Mouse (Mus musculus): ENCODE measurements around the gene Mvb12b. TPM values are rescaled to one million over a fixed set of nuclear protein-coding genes. Genes with fewer than 3 reads are reported as not detected.
"Not testable (repeated sequence)": the region's sequence is repeated elsewhere in the genome, so short reads cannot be mapped to it uniquely, and the experiment has no call there.

Gene Mvb12b
- total RNA-seq (2021), result 10 to 100 TPM; 91.3 to 97.1 TPM
- long read RNA-seq, experiment 1, partial matches to known transcripts, result 0 of 6 reads
- long read RNA-seq, experiment 1, other reads (novel, unspliced or antisense), result 4 of 6 reads
- long read RNA-seq, experiment 2, partial matches to known transcripts, result 0 of 6 reads
- long read RNA-seq, experiment 2, other reads (novel, unspliced or antisense), result 4 of 6 reads

DNA sequence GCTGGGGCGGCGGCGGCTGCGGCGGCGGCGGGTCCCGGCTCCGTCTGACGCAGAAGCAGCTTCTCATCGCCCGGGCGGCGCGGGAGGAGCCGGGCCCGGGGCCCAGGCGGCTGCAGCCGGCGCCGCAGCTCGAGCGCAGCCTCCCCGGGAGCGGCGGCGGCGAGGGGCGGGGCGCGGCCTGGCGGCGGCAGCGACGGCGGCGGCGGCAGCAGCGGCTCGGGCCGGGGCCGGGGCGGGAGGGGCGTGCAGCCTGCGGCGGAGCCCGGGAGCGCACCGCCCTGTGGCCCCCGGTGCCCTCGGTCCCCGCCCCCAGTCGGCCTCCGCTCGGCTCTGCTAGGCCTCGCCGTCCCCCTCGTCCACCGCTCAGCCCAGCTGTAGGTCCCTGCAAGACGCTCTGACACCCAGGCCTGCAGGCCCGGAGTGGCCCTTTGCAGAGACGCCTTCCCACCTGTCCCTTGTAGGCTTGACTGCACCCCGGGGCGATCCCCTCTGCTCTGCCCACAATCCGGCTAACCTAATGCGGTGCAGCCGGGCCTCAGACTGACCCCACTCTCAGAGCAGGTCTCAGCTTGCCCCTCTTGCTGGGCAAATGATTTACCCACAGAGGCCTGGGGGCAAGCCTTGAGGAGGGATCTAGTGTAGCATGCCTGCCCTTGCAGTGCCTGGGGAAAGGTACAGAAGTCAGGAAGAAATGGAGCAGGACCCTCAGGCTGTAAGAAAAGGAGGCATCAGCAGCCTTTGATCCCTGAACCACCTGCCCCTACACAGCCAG lies at the start of gene Mvb12b:
Gene Mvb12b (minus strand): TSS at position 619 of the 772 bp plus-strand sequence.
- intact Hi-C loops (cut with DNase I), result loop anchor here (5.0 kb wide), 1 partner anchor 65 kb away; no protein-coding TSS in a partner anchor
- peak; percentile 37 to 51 for DNase-seq (ENCODE audit: low spot score in 2 of 2)

DNA sequence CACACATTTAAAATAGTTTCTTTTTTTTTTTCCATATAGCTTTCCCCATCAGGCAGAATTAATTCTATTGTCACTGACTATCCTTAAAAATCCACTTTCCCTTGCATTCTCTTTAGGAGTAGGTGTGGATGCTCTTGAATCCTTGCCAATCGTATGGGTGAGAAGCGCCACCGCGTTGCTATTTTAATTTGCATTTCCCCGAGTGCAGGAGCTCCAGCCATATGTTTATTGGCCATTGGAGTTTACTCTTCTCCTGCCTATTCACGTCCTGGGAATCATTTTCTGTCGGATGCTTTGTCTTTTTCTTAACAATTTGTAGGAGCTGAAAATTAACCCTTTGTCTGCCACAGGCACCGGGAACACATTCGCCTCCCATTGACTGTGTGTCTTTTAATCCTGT lies 48.0 kb upstream of the Mvb12b start:
- intact Hi-C loops (cut with DNase I), result no loop called here
- DNase-seq (ENCODE audit: low spot score in 2 of 2), result peak; percentile 48 to 50

- intact Hi-C loops (cut with DNase I), result no loop called here
- no peak for DNase-seq (ENCODE audit: low spot score in 2 of 2)
Observed at GRCm38 (mm10) chr2:33933606-33934510, 46.1 kb upstream of the Mvb12b start.

DNA sequence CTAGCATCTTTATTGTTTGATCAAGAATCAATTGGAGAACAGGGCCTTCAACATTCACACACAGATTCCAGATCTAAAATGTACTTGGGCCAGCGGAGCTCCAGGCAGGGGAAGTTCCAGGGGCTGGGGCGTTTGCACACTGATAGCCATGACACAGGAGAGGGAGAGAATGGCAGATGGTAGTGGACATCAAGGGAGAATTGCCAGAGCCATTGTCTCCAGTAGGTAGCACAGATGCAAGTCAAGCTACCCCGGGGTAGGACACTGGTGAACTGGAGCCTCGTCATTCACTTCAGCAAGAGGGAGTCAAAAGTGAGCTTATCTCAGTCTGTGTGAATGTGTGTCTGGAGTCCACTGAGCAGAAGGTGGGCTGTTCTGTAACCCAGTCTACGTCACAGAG lies 43.4 kb upstream of the Mvb12b start:
- DNase-seq (ENCODE audit: low spot score in 2 of 2), result no peak
- intact Hi-C loops (cut with DNase I), result no loop called here

DNA sequence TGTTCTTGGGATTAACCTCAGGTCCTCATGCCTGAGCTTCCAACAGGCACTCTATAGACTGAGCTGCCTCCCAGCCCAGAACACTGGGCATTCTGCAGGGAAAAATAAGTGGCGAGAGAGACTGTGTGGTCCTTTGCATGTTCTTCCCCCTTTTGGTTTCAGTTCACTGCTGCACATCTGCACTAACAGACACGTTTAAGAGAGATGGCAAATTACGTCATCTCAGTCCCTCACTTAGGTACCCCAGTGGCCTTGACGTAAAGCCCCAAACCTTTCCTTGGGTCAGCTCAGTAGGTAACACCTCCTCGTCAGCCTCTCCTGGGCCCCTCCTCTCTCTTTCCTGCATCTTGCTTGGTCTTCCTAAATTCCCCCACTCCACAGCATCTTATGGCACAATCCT lies 37.5 kb upstream of the Mvb12b start:
- DNase-seq (ENCODE audit: low spot score in 2 of 2), result no peak
- intact Hi-C loops (cut with DNase I), result no loop called here

GRCm38 (mm10) chr2:33923482-33923881 lies 35.7 kb upstream of the Mvb12b start:
- no peak for DNase-seq (ENCODE audit: low spot score in 2 of 2)
- intact Hi-C loops (cut with DNase I), result no loop called here

GRCm38 (mm10) chr2:33922466-33922865 lies 34.7 kb upstream of the Mvb12b start:
- intact Hi-C loops (cut with DNase I), result no loop called here
- no peak for DNase-seq (ENCODE audit: low spot score in 2 of 2)

DNA sequence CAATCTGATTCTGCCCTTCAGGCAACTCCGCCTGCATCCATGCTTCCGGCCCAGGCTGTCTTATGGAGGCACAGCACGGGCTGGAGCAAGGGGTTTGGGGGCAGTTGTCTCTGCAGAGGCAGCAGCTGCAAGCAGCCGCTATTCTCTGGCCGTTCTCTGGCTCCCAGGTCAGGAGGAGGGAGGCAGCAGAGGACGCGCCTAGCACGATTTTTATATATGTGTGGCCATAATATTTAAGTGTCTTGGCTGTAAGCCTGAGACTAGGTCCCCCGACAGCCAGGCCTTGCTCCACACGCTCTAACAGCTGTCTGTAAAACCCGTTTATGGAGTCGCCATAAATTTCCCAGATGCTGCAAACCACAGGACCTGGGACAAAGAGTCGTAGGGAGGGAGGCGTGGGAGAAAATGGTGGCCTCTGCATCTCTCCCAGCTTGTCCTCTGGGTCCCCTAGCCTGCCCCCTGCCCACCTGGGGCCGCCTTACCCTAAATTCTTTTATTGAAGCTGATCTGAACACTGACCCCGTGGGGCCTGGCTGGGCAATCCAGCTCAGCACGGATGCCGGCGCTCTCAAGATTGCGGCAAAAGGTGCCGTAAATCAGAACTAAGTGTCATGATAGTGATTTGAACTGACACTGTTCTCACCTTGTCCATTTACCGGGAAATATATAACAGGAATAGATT lies 32.3 kb upstream of the Mvb12b start:
- no peak for DNase-seq (ENCODE audit: low spot score in 2 of 2)
- intact Hi-C loops (cut with DNase I), result no loop called here

- intact Hi-C loops (cut with DNase I), result no loop called here
- DNase-seq (ENCODE audit: low spot score in 2 of 2), result no peak
Observed at GRCm38 (mm10) chr2:33918824-33919223, 31.1 kb upstream of the Mvb12b start.

GRCm38 (mm10) chr2:33918318-33918717 lies 30.6 kb upstream of the Mvb12b start:
- intact Hi-C loops (cut with DNase I), result no loop called here
- peak; percentile 18 to 23 for DNase-seq (ENCODE audit: low spot score in 2 of 2)

GRCm38 (mm10) chr2:33916603-33917002 lies 28.9 kb upstream of the Mvb12b start:
- intact Hi-C loops (cut with DNase I), result no loop called here
- peak; percentile 14 to 23 for DNase-seq (ENCODE audit: low spot score in 2 of 2)

GRCm38 (mm10) chr2:33914998-33915397 lies 27.3 kb upstream of the Mvb12b start:
- DNase-seq (ENCODE audit: low spot score in 2 of 2), result no peak
- intact Hi-C loops (cut with DNase I), result no loop called here

GRCm38 (mm10) chr2:33914334-33914733 lies 26.6 kb upstream of the Mvb12b start:
- no peak for DNase-seq (ENCODE audit: low spot score in 2 of 2)
- intact Hi-C loops (cut with DNase I), result no loop called here

- intact Hi-C loops (cut with DNase I); DNase-seq (ENCODE audit: low spot score in 2 of 2): not testable (repeated sequence)
Observed at GRCm38 (mm10) chr2:33913598-33913997, 25.9 kb upstream of the Mvb12b start.

DNA sequence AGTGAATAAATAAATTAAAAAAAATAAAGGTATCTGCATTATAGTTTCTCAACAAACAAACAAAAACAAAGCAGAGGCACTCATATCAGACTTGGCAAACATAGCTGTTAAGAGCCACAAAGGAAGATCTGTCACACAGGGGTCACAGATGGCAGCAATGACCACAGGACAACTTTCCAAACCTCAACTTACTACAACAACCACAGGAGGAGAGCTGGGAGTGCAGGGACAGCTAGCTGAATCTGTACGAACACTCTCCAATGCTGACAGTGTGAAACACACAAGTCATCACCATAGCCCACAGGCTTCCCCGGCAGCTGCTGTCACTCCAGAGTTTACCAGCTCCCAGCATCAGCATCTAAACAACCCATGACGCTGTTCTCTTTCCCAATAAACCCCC lies 25.0 kb upstream of the Mvb12b start:
- intact Hi-C loops (cut with DNase I), result no loop called here
- DNase-seq (ENCODE audit: low spot score in 2 of 2), result no peak

GRCm38 (mm10) chr2:33908374-33908773 lies 20.6 kb upstream of the Mvb12b start:
- intact Hi-C loops (cut with DNase I), result no loop called here
- DNase-seq (ENCODE audit: low spot score in 2 of 2), result peak; percentile 11 to 52

- no peak for DNase-seq (ENCODE audit: low spot score in 2 of 2)
- intact Hi-C loops (cut with DNase I), result no loop called here
Observed at GRCm38 (mm10) chr2:33907174-33907573, 19.4 kb upstream of the Mvb12b start.

GRCm38 (mm10) chr2:33895829-33896228 lies 8.1 kb upstream of the Mvb12b start:
- intact Hi-C loops (cut with DNase I), result no loop called here
- no peak for DNase-seq (ENCODE audit: low spot score in 2 of 2)

DNA sequence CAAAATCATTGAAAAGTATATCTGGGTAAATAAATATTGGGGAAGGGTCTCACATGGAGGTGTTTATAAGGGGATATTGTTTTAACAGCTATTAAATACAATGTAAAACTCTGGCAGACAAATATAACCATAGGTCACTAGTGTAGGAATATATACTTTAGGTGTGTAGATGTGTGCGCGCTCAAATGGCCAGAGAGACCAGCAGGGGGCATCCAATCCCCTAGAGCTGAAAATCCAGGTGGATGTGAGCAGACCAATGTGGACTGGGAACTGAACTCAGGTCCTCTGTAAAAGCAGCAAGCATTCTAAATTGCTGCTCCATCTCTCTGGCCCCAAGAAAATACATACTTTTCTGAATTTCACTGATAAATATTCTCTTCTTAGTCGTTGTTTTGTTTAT lies 5.4 kb upstream of the Mvb12b start:
- DNase-seq (ENCODE audit: low spot score in 2 of 2), result no peak
- intact Hi-C loops (cut with DNase I), result no loop called here

GRCm38 (mm10) chr2:33892354-33892753 lies 4.6 kb upstream of the Mvb12b start:
- intact Hi-C loops (cut with DNase I), result no loop called here
- peak in 1 of 2 experiments; percentile 30 for DNase-seq (ENCODE audit: low spot score in 2 of 2)
